Mouse (Mus musculus) forebrain, embryonic 14.5 days (tissue): Measurements from ENCODE around the gene Cwc27. TPM values are rescaled to one million over a fixed set of nuclear protein-coding genes. Genes with fewer than 3 reads are reported as not detected.

Experiments used
- ATAC-seq: fragments of 200-750 bp; cut with Nextera tagmentation; 2 replicates; pipeline ENCODE4 v1.8.0; 2017; ENCODE audit warnings: mild to moderate bottlenecking, moderate library complexity
- DNase-seq: peaks from one replicate; pipeline ENCODE4 v3.0.0-alpha.2; 2015; ENCODE audit warnings: low spot score
- H3K27ac ChIP-seq: fragments of 300-500 bp; sonication (generic); 2 replicates; pipeline ENCODE4 v1.5.1; 2014; ENCODE audit warnings: low read depth, mild to moderate bottlenecking, control low read depth, low read length, moderate library complexity
- H3K27me3 ChIP-seq: fragments of 300-500 bp; sonication (generic); replicated peaks from 2 replicates; pipeline ENCODE4 v1.6.1; 2014; ENCODE audit warnings: low read length, control low read depth, mixed read lengths; ENCODE audit not compliant: control insufficient read depth, insufficient read depth
- H3K36me3 ChIP-seq: fragments of 300-500 bp; sonication (generic); 2 replicates; pipeline ENCODE4 v1.6.1; 2014; ENCODE audit warnings: low read length, control low read depth; ENCODE audit not compliant: control insufficient read depth, insufficient read depth
- H3K4me1 ChIP-seq: fragments of 300-500 bp; sonication (generic); 2 replicates; pipeline ENCODE4 v1.6.1; 2014; ENCODE audit warnings: antibody characterized with exemption, low read length, control low read depth; ENCODE audit not compliant: control insufficient read depth, insufficient read depth
- H3K4me2 ChIP-seq: fragments of 300-500 bp; sonication (generic); 2 replicates; pipeline ENCODE4 v1.6.1; 2014; ENCODE audit warnings: mild to moderate bottlenecking, control low read depth, low read length
- H3K4me3 ChIP-seq: fragments of 300-500 bp; sonication (generic); 2 replicates; pipeline ENCODE4 v1.5.1; 2014; ENCODE audit warnings: low read depth, low read length, control low read depth
- H3K9ac ChIP-seq: fragments of 300-500 bp; sonication (generic); 2 replicates; pipeline ENCODE4 v1.6.1; 2014; ENCODE audit warnings: mild to moderate bottlenecking, low read length, control low read depth, moderate library complexity
- H3K9me3 ChIP-seq: fragments of 300-500 bp; sonication (generic); replicated peaks from 2 replicates; pipeline ENCODE4 v1.6.1; 2016; ENCODE audit warnings: low read length, control low read depth, mixed read lengths; ENCODE audit not compliant: control insufficient read depth
- WGBS: fragments of 180-500 bp; shearing (Covaris S2); extraction: QIAGEN DNeasy Blood & Tissue Kit; methylation state at CpG from one replicate; pipeline ENCODE4 v1.1.7; 2014; 5-methylcytosine and 5-hydroxymethylcytosine counted together
- polyA plus RNA-seq: library from polyadenylated mRNA; unstranded; fragments of >200 nt; fragmentation: Nextera tagmentation; extraction: Ambion mirVana; gene quantifications from 2 replicates; pipeline ENCODE4 v1.2.1, GENCODE M21; 2014

The Cwc27 gene
- polyA plus RNA-seq, 1 experiment from 2014 or later = 21.5 TPM

- DNase-seq = peak; percentile 83
- Histone ChIP-seq H3K9ac (no peak overlapping the region), H3K27me3 (no peaks in the 10 kb centered on the region), H3K36me3 (no peaks in the 10 kb centered on the region), H3K4me3 (no peak overlapping the region), H3K27ac (no peak overlapping the region), H3K4me1 (no peaks in the 10 kb centered on the region), H3K9me3 (no peaks in the 10 kb centered on the region), H3K4me2 (no peak overlapping the region)
- WGBS = 76% methylated on average over 1 of the region's 1 CpGs
- ATAC-seq = no peak
Measured at GRCm38 (mm10) chr13:104681212-104681611, 135.7 kb downstream of the Cwc27 start.

GRCm38 (mm10) chr13:104661188-104661587, 155.8 kb downstream of the Cwc27 start:
- Histone ChIP-seq H3K4me2 (no peak overlapping the region), H3K36me3 (0 out of 2 replicates have a peak, but pooled peaks cover 8% of the 10 kb centered on the region), H3K27ac (no peak overlapping the region), H3K4me3 (no peak overlapping the region), H3K9me3 (no peaks in the 10 kb centered on the region), H3K27me3 (no peaks in the 10 kb centered on the region), H3K4me1 (no peaks in the 10 kb centered on the region), H3K9ac (no peak overlapping the region)
- ATAC-seq (no peak), DNase-seq (no peak)
- WGBS = 95% methylated on average over 9 of the region's 9 CpGs

GRCm38 (mm10) chr13:104660042-104660680, 156.8 kb downstream of the Cwc27 start:
- Histone ChIP-seq H3K9ac (no peak overlapping the region), H3K36me3 (0 out of 2 replicates have a peak, but pooled peaks cover 8% of the 10 kb centered on the region), H3K9me3 (no peaks in the 10 kb centered on the region), H3K27ac (no peak overlapping the region), H3K27me3 (no peaks in the 10 kb centered on the region), H3K4me2 (no peak overlapping the region), H3K4me3 (no peak overlapping the region), H3K4me1 (no peaks in the 10 kb centered on the region)
- WGBS = 86% methylated on average over 7 of the region's 7 CpGs
- DNase-seq (peak; percentile 50), ATAC-seq (peak; percentile 84)

- ATAC-seq (no peak), DNase-seq (no peak)
- Histone ChIP-seq H3K4me1 (no peaks in the 10 kb centered on the region), H3K4me2 (no peak overlapping the region), H3K27ac (no peak overlapping the region), H3K27me3 (no peaks in the 10 kb centered on the region), H3K4me3 (no peak overlapping the region), H3K9me3 (no peaks in the 10 kb centered on the region), H3K9ac (no peak overlapping the region), H3K36me3 (0 out of 2 replicates have a peak, but pooled peaks cover 8% of the 10 kb centered on the region)
- WGBS = 95% methylated on average over 5 of the region's 5 CpGs
Measured at GRCm38 (mm10) chr13:104656666-104657272, 160.2 kb downstream of the Cwc27 start.

- peak; percentile 5 for DNase-seq
- 67% methylated on average over 3 of the region's 3 CpGs for WGBS
- no peaks in the 10 kb centered on the region for H3K27me3 ChIP-seq
Measured at GRCm38 (mm10) chr13:104655137-104655536, 161.8 kb downstream of the Cwc27 start.

GRCm38 (mm10) chr13:104651763-104652162, 165.2 kb downstream of the Cwc27 start:
- H3K4me1 ChIP-seq = no peaks in the 10 kb centered on the region
- H3K9me3 ChIP-seq = no peaks in the 10 kb centered on the region
- H3K27me3 ChIP-seq = no peaks in the 10 kb centered on the region
- ATAC-seq (no peak), DNase-seq (no peak)
- no peak overlapping the region for H3K9ac ChIP-seq
- no peak overlapping the region for H3K4me3 ChIP-seq
- no peak overlapping the region for H3K4me2 ChIP-seq
- 81% methylated on average over 2 of the region's 2 CpGs for WGBS
- 0 out of 2 replicates have a peak, but pooled peaks cover 2% of the 10 kb centered on the region for H3K36me3 ChIP-seq
- H3K27ac ChIP-seq = no peak overlapping the region

More at GRCm38 (mm10) chr13:104655137-104655536, 161.8 kb downstream of the Cwc27 start:
- Histone ChIP-seq H3K27ac (no peak overlapping the region), H3K9ac (no peak overlapping the region), H3K4me1 (no peaks in the 10 kb centered on the region), H3K4me3 (no peak overlapping the region), H3K36me3 (0 out of 2 replicates have a peak, but pooled peaks cover 4% of the 10 kb centered on the region), H3K9me3 (no peaks in the 10 kb centered on the region), H3K4me2 (no peak overlapping the region)
- 0 out of 2 replicates have a peak, but pooled peaks have one; percentile 40 for ATAC-seq

- ATAC-seq (no peak), DNase-seq (no peak)
- Histone ChIP-seq H3K27ac (no peak overlapping the region), H3K4me2 (no peak overlapping the region), H3K27me3 (no peaks in the 10 kb centered on the region), H3K4me3 (no peak overlapping the region), H3K4me1 (no peaks in the 10 kb centered on the region), H3K9ac (no peak overlapping the region), H3K9me3 (no peaks in the 10 kb centered on the region), H3K36me3 (no peaks in the 10 kb centered on the region)
- 96% methylated on average over 2 of the region's 2 CpGs for WGBS
Measured at GRCm38 (mm10) chr13:104650654-104651053, 166.3 kb downstream of the Cwc27 start.

- Histone ChIP-seq H3K4me1 (no peaks in the 10 kb centered on the region), H3K4me2 (no peak overlapping the region), H3K27ac (no peak overlapping the region), H3K9me3 (no peaks in the 10 kb centered on the region), H3K4me3 (no peak overlapping the region), H3K9ac (no peak overlapping the region), H3K36me3 (no peaks in the 10 kb centered on the region), H3K27me3 (no peaks in the 10 kb centered on the region)
- DNase-seq = peak; percentile 26
- ATAC-seq = no peak
- 44% methylated on average over 5 of the region's 5 CpGs for WGBS
Measured at GRCm38 (mm10) chr13:104650145-104650544, 166.8 kb downstream of the Cwc27 start.

GRCm38 (mm10) chr13:104645778-104646425, 171.0 kb downstream of the Cwc27 start:
- DNase-seq (no peak), ATAC-seq (no peak)
- Histone ChIP-seq H3K4me1 (no peaks in the 10 kb centered on the region), H3K4me3 (no peak overlapping the region), H3K27ac (no peak overlapping the region), H3K36me3 (no peaks in the 10 kb centered on the region), H3K27me3 (no peaks in the 10 kb centered on the region), H3K4me2 (no peak overlapping the region), H3K9ac (no peak overlapping the region), H3K9me3 (no peaks in the 10 kb centered on the region)
- 92% methylated on average over 6 of the region's 6 CpGs for WGBS
